Mouse (Mus musculus) lung, adult 2 months (tissue): ENCODE results near the gene Yipf1.

Experiments used
- CTCF ChIP-seq: fragments of 200-500 bp; IDR thresholded peaks from 2 replicates; pipeline ENCODE4 v1.5.1; 2011; ENCODE audit warnings: mild to moderate bottlenecking, low read length, control low read depth; ENCODE audit not compliant: insufficient read depth
- POLR2A ChIP-seq: fragments of 200-500 bp; IDR thresholded peaks from 2 replicates; pipeline ENCODE4 v1.6.1; 2011; ENCODE audit warnings: low read depth, mild to moderate bottlenecking, control low read depth, low read length, borderline replicate concordance; ENCODE audit errors: extremely low read depth

DNA sequence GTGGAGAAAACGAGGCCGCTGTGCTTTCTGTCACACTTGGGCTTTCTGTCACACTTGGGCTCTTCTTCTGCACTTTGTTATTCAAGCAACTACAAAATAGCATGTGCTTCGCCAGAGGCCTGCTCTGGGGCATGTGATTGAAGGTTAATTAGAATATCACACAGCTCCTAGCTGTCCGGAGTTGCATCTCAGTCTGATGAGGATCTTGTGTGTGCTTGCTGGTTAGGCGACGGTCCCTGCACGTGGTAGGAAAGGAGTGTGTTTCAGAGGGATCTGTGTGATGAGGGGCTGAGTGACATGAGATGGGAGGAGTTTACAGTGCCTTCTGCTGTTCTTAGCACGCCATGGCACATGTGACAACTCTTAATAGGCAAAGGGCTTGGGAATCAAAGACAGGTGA lies 73.3 kb downstream of the Yipf1 start:
- no peak for TF ChIP-seq POLR2A
- no peak for TF ChIP-seq CTCF
